Mouse (Mus musculus) neural tube, embryonic 12.5 days (tissue): ENCODE data around the gene A630095E13Rik. TPM values are rescaled to one million over a fixed set of nuclear protein-coding genes. Genes with fewer than 3 reads are reported as not detected.
"Not testable (repeated sequence)": the region's sequence is repeated elsewhere in the genome, so short reads cannot be mapped to it uniquely, and the experiment has no call there.

Source experiments
- ATAC-seq: fragments of 200-750 bp; cut with Nextera tagmentation; 2 replicates; pipeline ENCODE4 v1.8.0; 2017; ENCODE audit warnings: low read depth, mild to moderate bottlenecking, moderate TSS enrichment, moderate library complexity; ENCODE audit not compliant: low FRiP score
- H3K27ac ChIP-seq: fragments of 300-500 bp; sonication (generic); 2 replicates; pipeline ENCODE4 v1.5.1; 2016
- H3K27me3 ChIP-seq: fragments of 300-500 bp; sonication (generic); replicated peaks from 2 replicates; pipeline ENCODE4 v1.6.1; 2016; ENCODE audit warnings: mild to moderate bottlenecking
- H3K36me3 ChIP-seq: fragments of 300-500 bp; sonication (generic); 2 replicates; pipeline ENCODE4 v1.6.1; 2016; ENCODE audit warnings: mild to moderate bottlenecking
- H3K4me1 ChIP-seq: fragments of 300-500 bp; sonication (generic); 2 replicates; pipeline ENCODE4 v1.6.1; 2016
- H3K4me2 ChIP-seq: fragments of 300-500 bp; sonication (generic); replicated peaks from 2 replicates; pipeline ENCODE4 v1.6.1; 2016; ENCODE audit warnings: mild to moderate bottlenecking
- H3K4me3 ChIP-seq: fragments of 300-500 bp; sonication (generic); 2 replicates; pipeline ENCODE4 v1.5.1; 2016
- H3K9ac ChIP-seq: fragments of 300-500 bp; sonication (generic); 2 replicates; pipeline ENCODE4 v1.6.1; 2016; ENCODE audit warnings: mild to moderate bottlenecking
- H3K9me3 ChIP-seq: fragments of 300-500 bp; sonication (generic); 2 replicates; pipeline ENCODE4 v1.6.1; 2016; ENCODE audit warnings: mild to moderate bottlenecking
- WGBS: fragments of 180-500 bp; shearing (Covaris S2); methylation state at CpG from one replicate; pipeline ENCODE4 v1.1.7; 2016; 5-methylcytosine and 5-hydroxymethylcytosine counted together
- polyA plus RNA-seq: library from polyadenylated mRNA; unstranded; fragments of >200 nt; fragmentation: Nextera tagmentation; extraction: Ambion mirVana; gene quantifications from 2 replicates; pipeline ENCODE4 v1.2.1, GENCODE M21; 2016

The A630095E13Rik gene
- not detected in 2 replicates for polyA plus RNA-seq

DNA sequence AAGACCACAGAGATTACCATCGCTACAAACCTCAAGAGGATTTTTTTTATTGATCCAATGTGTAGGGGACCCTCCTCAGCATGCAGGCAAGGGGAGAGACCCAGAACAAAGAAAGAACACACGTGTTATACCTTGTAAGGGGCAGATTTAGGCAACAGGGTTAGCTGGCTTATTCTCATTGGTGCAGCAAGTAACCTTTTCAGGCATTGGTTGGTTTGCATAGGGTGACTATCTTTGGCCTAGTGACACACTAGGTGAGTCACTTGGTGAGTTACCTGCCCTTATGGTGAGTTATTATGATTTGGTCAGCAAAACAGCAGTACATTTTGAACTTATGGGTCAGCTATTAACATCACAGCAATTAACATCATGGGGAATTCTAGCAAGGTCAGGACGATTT, at the start of gene A630095E13Rik:
Gene A630095E13Rik (minus strand): TSS at position 101 of the 400 bp plus-strand sequence.
- H3K4me1 ChIP-seq, H3K36me3 ChIP-seq, H3K27ac ChIP-seq, ATAC-seq, H3K9ac ChIP-seq, H3K4me3 ChIP-seq, H3K4me2 ChIP-seq, H3K27me3 ChIP-seq: not testable (repeated sequence)
- WGBS: 64% methylated on average over 3 of the region's 3 CpGs
- peaks cover 13% of the 10 kb centered on the region; the same call in 1 of the 2 replicates for H3K9me3 ChIP-seq

GRCm38 (mm10) chr9:36692920-36693319, 49.7 kb upstream of the A630095E13Rik start, which contains the start of gene Acrv1:
TSS of gene Acrv1 (plus strand) at chr9:36693220.
- no peak within 1 kb of the TSS for H3K4me2 ChIP-seq
- no peak within 1 kb of the TSS for H3K27ac ChIP-seq
- ATAC-seq: no peak
- no peak within 1 kb of the TSS for H3K4me3 ChIP-seq
- no peaks in the 10 kb centered on the region for H3K27me3 ChIP-seq
- H3K4me1 ChIP-seq: no peaks in the 10 kb centered on the region
- H3K9ac ChIP-seq: no peak within 1 kb of the TSS
- H3K36me3 ChIP-seq: no peaks in the 10 kb centered on the region
- no peaks in the 10 kb centered on the region for H3K9me3 ChIP-seq
- WGBS: 61% methylated on average over 1 of the region's 1 CpGs

DNA sequence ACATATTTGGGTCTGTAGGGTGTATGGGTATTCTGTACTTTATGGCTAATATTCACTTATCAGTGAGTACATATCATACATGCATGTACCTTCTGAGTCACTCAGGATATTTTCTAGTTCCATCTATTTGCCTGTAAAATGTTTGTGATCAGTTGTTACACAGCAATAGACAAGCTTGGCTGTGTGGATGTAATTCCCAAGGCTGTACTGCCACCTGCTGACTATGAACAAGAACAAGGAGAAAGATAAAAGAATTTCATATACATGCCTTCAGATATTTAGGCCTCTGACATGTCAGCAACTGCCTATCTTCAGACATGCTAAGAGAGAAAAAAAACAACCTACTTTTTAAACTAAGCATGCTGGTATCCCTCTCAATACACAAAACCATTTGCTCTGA, 44.2 kb upstream of the A630095E13Rik start:
- H3K36me3 ChIP-seq: no peaks in the 10 kb centered on the region
- H3K9ac ChIP-seq: no peak overlapping the region
- no peak overlapping the region for H3K27ac ChIP-seq
- ATAC-seq: no peak
- H3K4me2 ChIP-seq: no peak overlapping the region
- no peaks in the 10 kb centered on the region for H3K4me1 ChIP-seq
- H3K4me3 ChIP-seq: no peak overlapping the region
- no peaks in the 10 kb centered on the region for H3K27me3 ChIP-seq
- H3K9me3 ChIP-seq: no peaks in the 10 kb centered on the region

DNA sequence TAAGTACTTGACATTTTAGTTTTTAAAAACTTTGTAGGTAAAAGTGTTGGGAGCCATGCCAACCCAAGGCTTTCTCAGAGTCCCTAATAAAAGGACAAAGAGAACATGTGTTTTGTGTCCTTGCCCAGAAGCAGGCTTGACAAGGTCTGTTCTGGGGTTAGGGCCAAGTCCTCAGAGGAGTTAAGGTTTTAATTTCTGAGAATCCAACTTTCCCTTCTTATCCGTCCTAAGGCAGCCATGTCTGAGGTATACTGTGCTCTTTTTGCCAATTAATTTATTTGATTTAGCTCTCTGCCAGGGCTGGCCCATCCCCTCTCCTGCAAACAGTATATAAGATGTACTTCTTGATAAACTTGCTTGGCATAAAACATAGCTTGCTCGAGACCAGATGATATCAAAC, 38.2 kb upstream of the A630095E13Rik start:
- no peaks in the 10 kb centered on the region for H3K36me3 ChIP-seq
- no peak overlapping the region for H3K27ac ChIP-seq
- no peaks in the 10 kb centered on the region for H3K9me3 ChIP-seq
- 85% methylated on average over 2 of the region's 2 CpGs for WGBS
- no peak overlapping the region for H3K4me2 ChIP-seq
- ATAC-seq: no peak
- no peaks in the 10 kb centered on the region for H3K27me3 ChIP-seq
- no peak overlapping the region for H3K4me3 ChIP-seq
- no peak overlapping the region for H3K9ac ChIP-seq
- no peaks in the 10 kb centered on the region for H3K4me1 ChIP-seq

Other genes starting within 250 kb of the A630095E13Rik start
- gene Gm7257, start 211.5 kb downstream of the A630095E13Rik start, polyA plus RNA-seq: not detected in 2 replicates
- gene Gm9513, start 167.7 kb downstream of the A630095E13Rik start, polyA plus RNA-seq: not detected in 2 replicates
- gene Gm5615, start 101.4 kb downstream of the A630095E13Rik start, polyA plus RNA-seq: not detected in 2 replicates
- gene Gm17689, start 60.7 kb downstream of the A630095E13Rik start, polyA plus RNA-seq: not detected in 2 replicates
- not detected in 2 replicates for gene Acrv1, start 49.8 kb upstream of the A630095E13Rik start, polyA plus RNA-seq
- 27.2 and 30.1 TPM in 2 replicates for gene Chek1, start 83.7 kb upstream of the A630095E13Rik start, polyA plus RNA-seq
- gene Stt3a, start 124.3 kb upstream of the A630095E13Rik start, polyA plus RNA-seq: 144 and 155 TPM in 2 replicates
- 119 and 122 TPM in 2 replicates for gene Ei24, start 154.0 kb upstream of the A630095E13Rik start, polyA plus RNA-seq
- 428 and 435 TPM in 2 replicates for gene Fez1, start 178.5 kb upstream of the A630095E13Rik start, polyA plus RNA-seq